Mouse (Mus musculus) embryonic facial prominence, embryonic 13.5 days (tissue): ENCODE measurements at regions not wholly inside any gene's neighbourhood (a gene's known extent, or its start where the extent isn't known, plus 50 kb on each side); places are given as distances from the start of the nearest gene placed in this dataset.

Experiments used
- ATAC-seq: fragments of 200-750 bp; cut with Nextera tagmentation; 2 replicates; pipeline ENCODE4 v1.8.0; 2017; ENCODE audit warnings: low read depth; ENCODE audit not compliant: insufficient number of reproducible peaks, insufficient read depth, low FRiP score, low TSS enrichment
- H3K27ac ChIP-seq: fragments of 300-500 bp; sonication (generic); 2 replicates; pipeline ENCODE4 v1.5.1; 2015; ENCODE audit warnings: moderate library complexity, mild to moderate bottlenecking, inconsistent platforms
- H3K27me3 ChIP-seq: fragments of 300-500 bp; sonication (generic); 2 replicates; pipeline ENCODE4 v1.6.1; 2015; ENCODE audit warnings: mild to moderate bottlenecking, inconsistent platforms
- H3K36me3 ChIP-seq: fragments of 300-500 bp; sonication (generic); 2 replicates; pipeline ENCODE4 v1.6.1; 2015; ENCODE audit warnings: mild to moderate bottlenecking, inconsistent platforms
- H3K4me1 ChIP-seq: fragments of 300-500 bp; sonication (generic); 2 replicates; pipeline ENCODE4 v1.6.1; 2015; ENCODE audit warnings: inconsistent platforms
- H3K4me2 ChIP-seq: fragments of 300-500 bp; sonication (generic); 2 replicates; pipeline ENCODE4 v1.6.1; 2015; ENCODE audit warnings: moderate library complexity, mild to moderate bottlenecking, inconsistent platforms
- H3K4me3 ChIP-seq: fragments of 300-500 bp; sonication (generic); 2 replicates; pipeline ENCODE4 v1.5.1; 2015; ENCODE audit warnings: mild to moderate bottlenecking, inconsistent platforms
- H3K9ac ChIP-seq: fragments of 300-500 bp; sonication (generic); 2 replicates; pipeline ENCODE4 v1.6.1; 2015; ENCODE audit warnings: mild to moderate bottlenecking, inconsistent platforms
- H3K9me3 ChIP-seq: fragments of 300-500 bp; sonication (generic); 2 replicates; pipeline ENCODE4 v1.6.1; 2016; ENCODE audit warnings: inconsistent platforms
- WGBS: fragments of 180-500 bp; shearing (Covaris S2); methylation state at CpG from one replicate; pipeline ENCODE4 v1.1.7; 2015; ENCODE audit warnings: mixed read lengths; 5-methylcytosine and 5-hydroxymethylcytosine counted together

DNA sequence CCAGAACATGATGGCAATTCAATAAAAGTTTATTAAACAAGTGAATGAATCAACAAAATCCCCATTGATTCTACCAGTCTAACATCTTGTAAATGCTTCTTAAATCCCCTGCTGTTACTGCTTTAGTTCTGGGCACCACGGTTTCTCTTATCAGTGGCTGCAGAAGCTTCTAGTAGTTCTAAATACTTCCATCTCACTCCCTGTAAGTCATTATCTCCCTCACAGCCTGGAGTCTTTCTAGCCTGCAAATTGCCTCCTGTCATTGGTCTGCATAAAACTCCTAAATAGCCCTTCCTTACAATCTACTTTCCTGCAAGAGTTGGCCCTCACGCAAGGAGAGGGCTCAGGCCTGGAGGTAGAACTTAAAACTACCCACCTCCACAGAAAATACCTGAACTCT lies 53.0 kb upstream of the Krr1 start:
- Histone ChIP-seq H3K4me3 (no peak overlapping the region), H3K4me1 (peaks cover 5% of the 10 kb centered on the region), H3K27ac (no peak overlapping the region), H3K27me3 (no peaks in the 10 kb centered on the region), H3K36me3 (no peaks in the 10 kb centered on the region), H3K9me3 (no peaks in the 10 kb centered on the region), H3K4me2 (no peak overlapping the region), H3K9ac (no peak overlapping the region)
- 82% methylated on average over 2 of the region's 2 CpGs for WGBS
- ATAC-seq, result no peak

DNA sequence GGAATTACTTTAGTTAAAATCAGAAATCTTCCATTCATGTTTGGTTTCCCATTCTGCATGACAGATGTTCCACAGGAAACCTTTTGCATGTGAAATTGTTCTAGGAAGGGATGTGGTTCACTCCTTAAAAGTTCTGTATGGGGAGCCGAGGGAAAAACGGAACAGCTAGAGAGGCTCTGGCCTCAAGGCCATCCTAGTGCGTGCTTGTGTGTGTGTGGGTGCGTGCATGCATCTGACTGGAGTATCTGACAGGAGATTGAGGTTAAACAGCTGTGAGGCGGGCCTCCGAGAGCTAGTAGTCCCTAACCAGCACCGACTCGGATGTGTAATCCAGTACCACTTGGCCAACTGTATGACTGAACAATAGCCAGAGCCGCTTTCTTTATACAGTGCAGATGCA lies 51.0 kb upstream of the Krr1 start:
- H3K4me2 ChIP-seq, result no peak overlapping the region
- no peaks in the 10 kb centered on the region for H3K27me3 ChIP-seq
- no peak overlapping the region for H3K9ac ChIP-seq
- H3K36me3 ChIP-seq, result no peaks in the 10 kb centered on the region
- 78% methylated on average over 9 of the region's 9 CpGs for WGBS
- no peak for ATAC-seq
- peaks cover 11% of the 10 kb centered on the region for H3K4me1 ChIP-seq
- no peak overlapping the region for H3K27ac ChIP-seq
- no peaks in the 10 kb centered on the region for H3K9me3 ChIP-seq
- no peak overlapping the region for H3K4me3 ChIP-seq
